ENCODE assay signal across 8 mouse cellular contexts in genomic region chr7:24902264-24902629, GRCm38 (mm10). TPM values are rescaled to one million over a fixed set of nuclear protein-coding genes. Genes with fewer than 3 reads are reported as not detected.
DNase-seq lines count a peak whose midpoint lies in the region; ATAC-seq and TF ChIP-seq lines count a peak whose summit lies in the region.

No protein-coding gene starts in this region.

- H3K4me2 ChIP-seq in forebrain, embryonic 13.5 days = peak overlapping the region; percentile 75
- peak overlapping the region; percentile 87 for H3K4me2 ChIP-seq in liver, embryonic 14.5 days (ENCODE audit: low read depth)

- no peak for ATAC-seq in forebrain, embryonic 13.5 days
- no peak for ATAC-seq in liver, embryonic 14.5 days (ENCODE audit: insufficient read depth)
- ATAC-seq in activated CD4-positive, CD25-positive, alpha-beta regulatory T cell, adult 4 months = no peak

- H3K79me2 ChIP-seq in C2C12 (ENCODE audit: control insufficient read depth, insufficient read depth) = peaks cover 30% of the 10 kb centered on the region

- H3ac ChIP-seq in C2C12 (ENCODE audit: control insufficient read depth, insufficient read length, low read depth) = peak overlapping the region; percentile 10

- TF ChIP-seq CTCF in gastrocnemius, adult 2 months (IDR thresholded peaks at IDR 0.05) = no peak
- no peak for TF ChIP-seq CTCF in C2C12 (IDR thresholded peaks at IDR 0.05; ENCODE audit: control insufficient read depth, insufficient read depth, insufficient read length)
- TF ChIP-seq CTCF in liver, embryonic 14.5 days (IDR thresholded peaks at IDR 0.05; ENCODE audit: low read depth) = no peak

- H3K36me3 ChIP-seq in C2C12 (ENCODE audit: control insufficient read depth, insufficient read depth) = peaks cover 7% of the 10 kb centered on the region
- H3K36me3 ChIP-seq in forebrain, embryonic 13.5 days (ENCODE audit: poor library complexity, severe bottlenecking) = 0 out of 2 replicates have a peak, but pooled peaks cover 3% of the 10 kb centered on the region
- H3K36me3 ChIP-seq in liver, embryonic 14.5 days (replicated peaks; ENCODE audit: control insufficient read depth, insufficient read depth, low read depth) = no peaks in the 10 kb centered on the region

- no peaks in the 10 kb centered on the region for H3K27me3 ChIP-seq in C2C12 (ENCODE audit: control insufficient read depth, insufficient read depth, insufficient read length)
- no peaks in the 10 kb centered on the region for H3K27me3 ChIP-seq in forebrain, embryonic 13.5 days
- no peaks in the 10 kb centered on the region for H3K27me3 ChIP-seq in liver, embryonic 14.5 days (ENCODE audit: control insufficient read depth, insufficient read depth, low read length)

- H3K4me1 ChIP-seq in forebrain, embryonic 13.5 days = peaks cover 35% of the 10 kb centered on the region
- peaks cover 23 to 39% of the 10 kb centered on the region in 2 experiments for H3K4me1 ChIP-seq in liver, embryonic 14.5 days (replicated peaks; ENCODE audit: control insufficient read depth in 2 of 2, insufficient read depth in 2 of 2, low read length in 1 of 2)

- H3K79me3 ChIP-seq in C2C12 (ENCODE audit: low read depth) = peaks cover 12% of the 10 kb centered on the region

- peak overlapping the region; percentile 93 for H3K4me3 ChIP-seq in gastrocnemius, adult 2 months
- peak overlapping the region; percentile 60 for H3K4me3 ChIP-seq in C2C12 (ENCODE audit: insufficient read depth, poor library complexity, severe bottlenecking)
- H3K4me3 ChIP-seq in forebrain, embryonic 13.5 days = peak overlapping the region; percentile 66
- H3K4me3 ChIP-seq in liver, embryonic 14.5 days (ENCODE audit: insufficient read depth in 1 of 2, low read depth in 2 of 2, low read length in 2 of 2) = peak overlapping the region; percentile 74 to 81; a peak in 3 of 4 replicates

- peak overlapping the region; percentile 92 for H3K27ac ChIP-seq in gastrocnemius, adult 2 months
- peak overlapping the region; percentile 54 for H3K27ac ChIP-seq in forebrain, embryonic 13.5 days
- H3K27ac ChIP-seq in liver, embryonic 14.5 days = peak overlapping the region; percentile 91

- DNase-seq in gastrocnemius, adult 2 months = no peak
- DNase-seq in gastrocnemius, postnatal 10 days = no peak
- DNase-seq in liver, embryonic 14.5 days (ENCODE audit: low read depth in 3 of 3, low spot score in 3 of 3) = no peak
- DNase-seq in urinary bladder, postnatal 4 days (ENCODE audit: low spot score in 2 of 2) = no peak
- no peak for DNase-seq in spleen, postnatal 14 days (ENCODE audit: low spot score in 2 of 2)

- TF ChIP-seq EP300 in liver, embryonic 14.5 days (IDR thresholded peaks at IDR 0.05; ENCODE audit: low read depth) = no peak

- H3K9me3 ChIP-seq in forebrain, embryonic 13.5 days (replicated peaks) = no peaks in the 10 kb centered on the region
- H3K9me3 ChIP-seq in liver, embryonic 14.5 days (ENCODE audit: control insufficient read depth, low read length) = no peaks in the 10 kb centered on the region

- 74% methylated on average over 2 of the region's 2 CpGs for WGBS in forebrain, embryonic 13.5 days
- 14% methylated on average over 2 of the region's 2 CpGs for WGBS in liver, embryonic 14.5 days (ENCODE audit: insufficient replicate concordance)

- intact Hi-C loops in gastrocnemius, adult 2 months (cut with DNase I) = loop anchor here (5.0 kb wide), 1 partner anchor 175 kb away; no protein-coding TSS in a partner anchor

- 0 out of 2 replicates have a peak overlapping the region, but pooled peaks have one; percentile 26 for H3K9ac ChIP-seq in forebrain, embryonic 13.5 days
- peak overlapping the region; percentile 80 for H3K9ac ChIP-seq in liver, embryonic 14.5 days (replicated peaks)

TF ChIP-seq in C2C12, 6 proteins besides CTCF, POLR2A, EP300 and RAD21:
- TF ChIP-seq FOSL1 (IDR thresholded peaks at IDR 0.05; ENCODE audit: insufficient read depth, low read length, poor library complexity, severe bottlenecking) = no peak

RNA-seq across cellular contexts. Expression of gene Arhgef1, which starts 0.5 kb away (rescaled TPM):
- 10 to 100 TPM; 28.4 to 29.3 TPM for total RNA-seq in gastrocnemius, adult 2 months (2021)
- 10 to 100 TPM; 40.7 to 64.0 TPM for total RNA-seq in gastrocnemius, postnatal 10 days (2021)
- polyA plus RNA-seq in C2C12 (2012; fragmentation: generic; extraction: Trizol) = 84.4 TPM
- 54.2 and 54.9 TPM in 2 replicates for polyA plus RNA-seq in forebrain, embryonic 13.5 days (2015; fragmentation: Nextera tagmentation; extraction: Ambion mirVana)
- 44.2 and 44.3 TPM in 2 replicates for polyA plus RNA-seq in liver, embryonic 14.5 days (2012; rRNA removed)
- polyA plus RNA-seq in liver, embryonic 14.5 days (2014; fragmentation: Nextera tagmentation; extraction: Ambion mirVana) = 28.7 and 31.1 TPM in 2 replicates
- 100 to 1,000 TPM; 164 to 173 TPM for polyA plus RNA-seq in activated CD4-positive, CD25-positive, alpha-beta regulatory T cell, adult 4 months (2017; shearing (Covaris generic))

RNA-seq across cellular contexts. Expression of gene Cd79a, which starts 5.1 kb away (rescaled TPM):
- total RNA-seq in gastrocnemius, adult 2 months (2021) = not detected
- total RNA-seq in gastrocnemius, postnatal 10 days (2021) = 1 to 10 TPM in 1 of 2 experiments, under 1 TPM in 1; 0.21 to 1.6 TPM
- 0.09 TPM for polyA plus RNA-seq in C2C12 (2012; fragmentation: generic; extraction: Trizol)
- 0.18 TPM in 1 of 2 replicates, not detected in the other for polyA plus RNA-seq in forebrain, embryonic 13.5 days (2015; fragmentation: Nextera tagmentation; extraction: Ambion mirVana)
- polyA plus RNA-seq in liver, embryonic 14.5 days (2012; rRNA removed) = 0.81 and 1.0 TPM in 2 replicates
- polyA plus RNA-seq in liver, embryonic 14.5 days (2014; fragmentation: Nextera tagmentation; extraction: Ambion mirVana) = 1.4 and 2.0 TPM in 2 replicates
- 10 to 100 TPM in 1 of 2 experiments, 1 to 10 TPM in 1; 1.7 to 22.3 TPM for polyA plus RNA-seq in activated CD4-positive, CD25-positive, alpha-beta regulatory T cell, adult 4 months (2017; shearing (Covaris generic))

RNA-seq across cellular contexts. Expression of gene Rps19, which starts 18.1 kb away (rescaled TPM):
- total RNA-seq in gastrocnemius, adult 2 months (2021) = 100 to 1,000 TPM; 326 to 419 TPM
- 100 to 1,000 TPM; 680 to 704 TPM for total RNA-seq in gastrocnemius, postnatal 10 days (2021)
- 3,185 TPM for polyA plus RNA-seq in C2C12 (2012; fragmentation: generic; extraction: Trizol)
- 1,732 and 1,934 TPM in 2 replicates for polyA plus RNA-seq in forebrain, embryonic 13.5 days (2015; fragmentation: Nextera tagmentation; extraction: Ambion mirVana)
- 418 and 615 TPM in 2 replicates for polyA plus RNA-seq in liver, embryonic 14.5 days (2012; rRNA removed)
- 1,649 and 1,654 TPM in 2 replicates for polyA plus RNA-seq in liver, embryonic 14.5 days (2014; fragmentation: Nextera tagmentation; extraction: Ambion mirVana)
- over 10,000 TPM; 11,194 to 11,919 TPM for polyA plus RNA-seq in activated CD4-positive, CD25-positive, alpha-beta regulatory T cell, adult 4 months (2017; shearing (Covaris generic))

RNA-seq across cellular contexts. Expression of gene Dmrtc2, which starts 32.4 kb away (rescaled TPM):
- not detected for total RNA-seq in gastrocnemius, adult 2 months (2021)
- not detected for total RNA-seq in gastrocnemius, postnatal 10 days (2021)
- not detected for polyA plus RNA-seq in C2C12 (2012; fragmentation: generic; extraction: Trizol)
- polyA plus RNA-seq in forebrain, embryonic 13.5 days (2015; fragmentation: Nextera tagmentation; extraction: Ambion mirVana) = 0.10 and 0.13 TPM in 2 replicates
- not detected in 2 replicates for polyA plus RNA-seq in liver, embryonic 14.5 days (2012; rRNA removed)
- polyA plus RNA-seq in liver, embryonic 14.5 days (2014; fragmentation: Nextera tagmentation; extraction: Ambion mirVana) = not detected in 2 replicates
- polyA plus RNA-seq in activated CD4-positive, CD25-positive, alpha-beta regulatory T cell, adult 4 months (2017; shearing (Covaris generic)) = not detected

RNA-seq across cellular contexts. Expression of gene Lypd4, which starts 32.5 kb away (rescaled TPM):
- not detected for total RNA-seq in gastrocnemius, adult 2 months (2021)
- not detected for total RNA-seq in gastrocnemius, postnatal 10 days (2021)
- polyA plus RNA-seq in C2C12 (2012; fragmentation: generic; extraction: Trizol) = not detected
- polyA plus RNA-seq in forebrain, embryonic 13.5 days (2015; fragmentation: Nextera tagmentation; extraction: Ambion mirVana) = not detected in 2 replicates
- not detected in 2 replicates for polyA plus RNA-seq in liver, embryonic 14.5 days (2012; rRNA removed)
- polyA plus RNA-seq in liver, embryonic 14.5 days (2014; fragmentation: Nextera tagmentation; extraction: Ambion mirVana) = not detected in 2 replicates
- not detected for polyA plus RNA-seq in activated CD4-positive, CD25-positive, alpha-beta regulatory T cell, adult 4 months (2017; shearing (Covaris generic))
